8 mouse cellular contexts compared by ENCODE assay signal in the genomic region with DNA sequence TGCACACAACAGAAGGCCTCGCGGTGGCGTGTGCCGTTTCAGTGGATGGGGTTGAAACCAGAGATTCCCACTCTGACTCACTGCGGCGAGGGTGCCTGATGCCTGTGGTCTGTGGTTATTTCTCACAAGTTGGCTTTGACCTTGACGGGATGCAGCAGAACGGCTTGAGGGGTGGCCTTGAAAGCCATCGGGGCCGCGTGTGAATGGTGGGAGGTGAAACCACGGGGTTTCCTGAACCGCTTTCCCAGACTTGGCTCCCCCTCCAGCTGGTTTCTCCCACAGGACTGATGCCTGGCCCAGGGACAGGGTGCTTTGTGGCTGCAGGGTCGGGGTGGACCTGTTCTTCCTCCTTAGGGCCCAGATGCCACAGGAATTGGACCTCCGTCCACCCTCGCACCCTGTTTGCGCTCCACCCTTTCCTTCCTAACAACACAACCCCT. TPM values are rescaled to one million over a fixed set of nuclear protein-coding genes. Genes with fewer than 3 reads are reported as not detected.
DNase-seq lines count a peak whose midpoint lies in the region; ATAC-seq and TF ChIP-seq lines count a peak whose summit lies in the region.

No protein-coding gene starts in this region.

- no peak overlapping the region; the same call in 1 of the 2 replicates for H3K9ac ChIP-seq in liver, adult 2 months (ENCODE audit: low read depth, low read length)
- no peak overlapping the region for H3K9ac ChIP-seq in liver, embryonic 12.5 days
- peak overlapping the region; percentile 40; the same call in 1 of the 2 replicates for H3K9ac ChIP-seq in stomach, embryonic 16.5 days (ENCODE audit: low read length)
- H3K9ac ChIP-seq in forebrain, embryonic 14.5 days (ENCODE audit: low read length), result no peak overlapping the region

- no peaks in the 10 kb centered on the region for H3K4me1 ChIP-seq in liver, adult 2 months (ENCODE audit: control insufficient read depth, insufficient read depth, low read length)
- H3K4me1 ChIP-seq in liver, embryonic 12.5 days, result 0 out of 2 replicates have a peak, but pooled peaks cover 12% of the 10 kb centered on the region
- peaks cover 28% of the 10 kb centered on the region for H3K4me1 ChIP-seq in stomach, embryonic 16.5 days (ENCODE audit: control insufficient read depth, insufficient read depth, low read length)
- no peaks in the 10 kb centered on the region for H3K4me1 ChIP-seq in forebrain, embryonic 14.5 days (ENCODE audit: control insufficient read depth, insufficient read depth, low read length)

- 62% methylated on average over 17 of the region's 17 CpGs for WGBS in liver, adult 2 months
- 25% methylated on average over 17 of the region's 17 CpGs for WGBS in liver, embryonic 12.5 days (ENCODE audit: insufficient replicate concordance)
- WGBS in stomach, embryonic 16.5 days, result 64% methylated on average over 17 of the region's 17 CpGs
- WGBS in forebrain, embryonic 14.5 days, result 87% methylated on average over 17 of the region's 17 CpGs

- DNase-seq in liver, adult 2 months (ENCODE audit: extremely low read depth, low read depth, low spot score), result no peak
- DNase-seq in adrenal gland, postnatal 36 days, result peak; percentile 79 to 80
- DNase-seq in kidney, postnatal 14 days, result peak; percentile 59
- DNase-seq in MN1 (ENCODE audit: low spot score), result no peak
- DNase-seq in forebrain, embryonic 14.5 days (ENCODE audit: low spot score), result no peak

- no peaks in the 10 kb centered on the region for H3K36me3 ChIP-seq in liver, adult 2 months (ENCODE audit: control insufficient read depth, insufficient read depth, low read length)
- no peaks in the 10 kb centered on the region for H3K36me3 ChIP-seq in liver, embryonic 12.5 days
- H3K36me3 ChIP-seq in stomach, embryonic 16.5 days (ENCODE audit: control insufficient read depth, insufficient read depth, low read length), result no peaks in the 10 kb centered on the region
- H3K36me3 ChIP-seq in forebrain, embryonic 14.5 days (ENCODE audit: control insufficient read depth, insufficient read depth, low read length), result no peaks in the 10 kb centered on the region

- H3K27ac ChIP-seq in liver, adult 2 months (replicated peaks; ENCODE audit: insufficient read depth, low read depth, low read length), result peak overlapping the region; percentile 28
- H3K27ac ChIP-seq in liver, embryonic 12.5 days, result no peak overlapping the region
- no peak overlapping the region; the same call in 1 of the 2 replicates for H3K27ac ChIP-seq in stomach, embryonic 16.5 days (ENCODE audit: low read length)
- H3K27ac ChIP-seq in forebrain, embryonic 14.5 days (ENCODE audit: low read depth, low read length), result no peak overlapping the region

- H3K79me2 ChIP-seq in liver, adult 2 months (ENCODE audit: control insufficient read depth, insufficient read depth, low read length), result no peaks in the 10 kb centered on the region

- no peak for TF ChIP-seq POLR2A in liver, adult 2 months (IDR thresholded peaks at IDR 0.05; ENCODE audit: extremely low read depth, insufficient read depth, low read length)

- no peak for ATAC-seq in liver, embryonic 12.5 days
- no peak for ATAC-seq in stomach, embryonic 16.5 days (ENCODE audit: insufficient read depth, low FRiP score)
- ATAC-seq in erythroblast, adult 5-6 weeks (replicated peaks; ENCODE audit: low FRiP score, poor library complexity, severe bottlenecking), result no peak
- no peak for ATAC-seq in forebrain, embryonic 14.5 days

- no peak overlapping the region for H3K4me3 ChIP-seq in liver, adult 2 months (ENCODE audit: insufficient read depth, low read depth, low read length)
- no peak overlapping the region for H3K4me3 ChIP-seq in liver, embryonic 12.5 days
- H3K4me3 ChIP-seq in stomach, embryonic 16.5 days (replicated peaks; ENCODE audit: low read length), result no peak overlapping the region
- H3K4me3 ChIP-seq in forebrain, embryonic 14.5 days (ENCODE audit: low read depth, low read length), result no peak overlapping the region

- H3K9me3 ChIP-seq in liver, embryonic 12.5 days (replicated peaks), result no peaks in the 10 kb centered on the region
- H3K9me3 ChIP-seq in stomach, embryonic 16.5 days (replicated peaks; ENCODE audit: control insufficient read depth, low read length), result no peaks in the 10 kb centered on the region
- H3K9me3 ChIP-seq in forebrain, embryonic 14.5 days (replicated peaks; ENCODE audit: control insufficient read depth, low read length), result no peaks in the 10 kb centered on the region

- TF ChIP-seq CTCF in liver, adult 2 months (IDR thresholded peaks at IDR 0.05; ENCODE audit: low read depth, low read length), result no peak

- H3K27me3 ChIP-seq in liver, adult 2 months (ENCODE audit: control insufficient read depth, insufficient read depth, low read length), result no peaks in the 10 kb centered on the region
- peaks cover 88% of the 10 kb centered on the region for H3K27me3 ChIP-seq in liver, embryonic 12.5 days (replicated peaks)
- H3K27me3 ChIP-seq in stomach, embryonic 16.5 days (ENCODE audit: control insufficient read depth, insufficient read depth, low read length), result 0 out of 2 replicates have a peak, but pooled peaks cover 5% of the 10 kb centered on the region
- H3K27me3 ChIP-seq in forebrain, embryonic 14.5 days (replicated peaks; ENCODE audit: control insufficient read depth, insufficient read depth, low read length), result no peaks in the 10 kb centered on the region

- no peak overlapping the region for H3K4me2 ChIP-seq in liver, embryonic 12.5 days
- H3K4me2 ChIP-seq in stomach, embryonic 16.5 days (ENCODE audit: low read depth, low read length), result no peak overlapping the region
- no peak overlapping the region for H3K4me2 ChIP-seq in forebrain, embryonic 14.5 days (ENCODE audit: low read length)

RNA-seq across cellular contexts. Expression of gene Tnxb, which starts 10.8 kb away (rescaled TPM):
- total RNA-seq in liver, adult 2 months (2014; rRNA removed), result 3.6 and 5.6 TPM in 2 replicates
- 2.4 and 3.5 TPM in 2 replicates for polyA plus RNA-seq in liver, adult 2 months (2012; rRNA removed)
- polyA plus RNA-seq in liver, embryonic 12.5 days (2016; fragmentation: Nextera tagmentation; extraction: Ambion mirVana), result 0.04 and 0.05 TPM in 2 replicates
- 10 to 100 TPM; 26.9 to 34.3 TPM for total RNA-seq in adrenal gland, postnatal 36 days (2021)
- polyA plus RNA-seq in stomach, embryonic 16.5 days (2015; fragmentation: Nextera tagmentation; extraction: Ambion mirVana), result 1.3 and 1.8 TPM in 2 replicates
- total RNA-seq in erythroblast, adult 5-6 weeks (2015; ENCODE audit: low replicate concordance), result not detected in 2 replicates
- total RNA-seq in erythroblast, adult 5-6 weeks (2017; ENCODE audit: low replicate concordance), result not detected in 2 replicates
- 0.04 and 0.10 TPM in 2 replicates for polyA plus RNA-seq in forebrain, embryonic 14.5 days (2014; fragmentation: Nextera tagmentation; extraction: Ambion mirVana)

RNA-seq across cellular contexts. Expression of gene Atf6b, which starts 34.2 kb away (rescaled TPM):
- total RNA-seq in liver, adult 2 months (2014; rRNA removed), result 4.4 and 6.6 TPM in 2 replicates
- 29.8 and 34.6 TPM in 2 replicates for polyA plus RNA-seq in liver, adult 2 months (2012; rRNA removed)
- polyA plus RNA-seq in liver, embryonic 12.5 days (2016; fragmentation: Nextera tagmentation; extraction: Ambion mirVana), result 37.0 and 37.3 TPM in 2 replicates
- 10 to 100 TPM; 45.7 to 58.8 TPM for total RNA-seq in adrenal gland, postnatal 36 days (2021)
- 73.5 and 78.0 TPM in 2 replicates for polyA plus RNA-seq in stomach, embryonic 16.5 days (2015; fragmentation: Nextera tagmentation; extraction: Ambion mirVana)
- 4.2 and 6.9 TPM in 2 replicates for total RNA-seq in erythroblast, adult 5-6 weeks (2015; ENCODE audit: low replicate concordance)
- 4.0 and 6.1 TPM in 2 replicates for total RNA-seq in erythroblast, adult 5-6 weeks (2017; ENCODE audit: low replicate concordance)
- 75.0 and 90.9 TPM in 2 replicates for polyA plus RNA-seq in forebrain, embryonic 14.5 days (2014; fragmentation: Nextera tagmentation; extraction: Ambion mirVana)

RNA-seq across cellular contexts. Expression of gene Fkbpl, which starts 36.6 kb away (rescaled TPM):
- total RNA-seq in liver, adult 2 months (2014; rRNA removed), result 4.2 and 5.3 TPM in 2 replicates
- polyA plus RNA-seq in liver, adult 2 months (2012; rRNA removed), result 2.0 and 3.0 TPM in 2 replicates
- polyA plus RNA-seq in liver, embryonic 12.5 days (2016; fragmentation: Nextera tagmentation; extraction: Ambion mirVana), result 6.7 and 7.1 TPM in 2 replicates
- 10 to 100 TPM; 12.7 to 15.8 TPM for total RNA-seq in adrenal gland, postnatal 36 days (2021)
- polyA plus RNA-seq in stomach, embryonic 16.5 days (2015; fragmentation: Nextera tagmentation; extraction: Ambion mirVana), result 13.1 and 14.4 TPM in 2 replicates
- total RNA-seq in erythroblast, adult 5-6 weeks (2015; ENCODE audit: low replicate concordance), result not detected in 2 replicates
- total RNA-seq in erythroblast, adult 5-6 weeks (2017; ENCODE audit: low replicate concordance), result 0.42 and 3.9 TPM in 2 replicates
- polyA plus RNA-seq in forebrain, embryonic 14.5 days (2014; fragmentation: Nextera tagmentation; extraction: Ambion mirVana), result 12.6 and 14.9 TPM in 2 replicates

RNA-seq across cellular contexts. Expression of gene Prrt1, which starts 51.8 kb away (rescaled TPM):
- not detected in 2 replicates for total RNA-seq in liver, adult 2 months (2014; rRNA removed)
- 0.32 and 0.39 TPM in 2 replicates for polyA plus RNA-seq in liver, adult 2 months (2012; rRNA removed)
- polyA plus RNA-seq in liver, embryonic 12.5 days (2016; fragmentation: Nextera tagmentation; extraction: Ambion mirVana), result not detected in 2 replicates
- total RNA-seq in adrenal gland, postnatal 36 days (2021), result 10 to 100 TPM in 1 of 2 experiments, 1 to 10 TPM in 1; 5.0 to 14.3 TPM
- polyA plus RNA-seq in stomach, embryonic 16.5 days (2015; fragmentation: Nextera tagmentation; extraction: Ambion mirVana), result 0.31 and 0.45 TPM in 2 replicates
- not detected in 2 replicates for total RNA-seq in erythroblast, adult 5-6 weeks (2015; ENCODE audit: low replicate concordance)
- total RNA-seq in erythroblast, adult 5-6 weeks (2017; ENCODE audit: low replicate concordance), result not detected in 2 replicates
- polyA plus RNA-seq in forebrain, embryonic 14.5 days (2014; fragmentation: Nextera tagmentation; extraction: Ambion mirVana), result 5.0 and 5.5 TPM in 2 replicates

RNA-seq across cellular contexts. Expression of gene Ppt2, which starts 52.8 kb away (rescaled TPM):
- total RNA-seq in liver, adult 2 months (2014; rRNA removed), result 22.5 and 28.5 TPM in 2 replicates
- polyA plus RNA-seq in liver, adult 2 months (2012; rRNA removed), result 38.5 and 46.7 TPM in 2 replicates
- 13.7 and 13.9 TPM in 2 replicates for polyA plus RNA-seq in liver, embryonic 12.5 days (2016; fragmentation: Nextera tagmentation; extraction: Ambion mirVana)
- 10 to 100 TPM; 57.8 to 70.0 TPM for total RNA-seq in adrenal gland, postnatal 36 days (2021)
- 25.2 and 25.7 TPM in 2 replicates for polyA plus RNA-seq in stomach, embryonic 16.5 days (2015; fragmentation: Nextera tagmentation; extraction: Ambion mirVana)
- 13.6 and 21.3 TPM in 2 replicates for total RNA-seq in erythroblast, adult 5-6 weeks (2015; ENCODE audit: low replicate concordance)
- total RNA-seq in erythroblast, adult 5-6 weeks (2017; ENCODE audit: low replicate concordance), result 2.9 and 3.3 TPM in 2 replicates
- 23.8 and 24.6 TPM in 2 replicates for polyA plus RNA-seq in forebrain, embryonic 14.5 days (2014; fragmentation: Nextera tagmentation; extraction: Ambion mirVana)

Comparison
In these comparisons a context has a peak if more than half of its experiments do, and no peak if none do; other contexts are left out.
1. DNase-seq: peak in adrenal gland, postnatal 36 days (2 of 2) and kidney, postnatal 14 days (single experiment); none in liver, adult 2 months (single experiment), MN1 (single experiment) and forebrain, embryonic 14.5 days (single experiment).